Mouse (Mus musculus): ENCODE data around the gene D630045J12Rik. TPM values are rescaled to one million over a fixed set of nuclear protein-coding genes. Genes with fewer than 3 reads are reported as not detected.

The D630045J12Rik gene
- polyA plus RNA-seq, 1 experiment from 2014 or later, result 0.16 TPM

GRCm38 (mm10) chr6:38121843-38122242 is 132.0 kb downstream of the D630045J12Rik start:
- H3K27ac ChIP-seq, result no peak overlapping the region

GRCm38 (mm10) chr6:38120681-38121371 is 133.0 kb downstream of the D630045J12Rik start:
- WGBS (ENCODE audit: missing documents), result 78% methylated on average over 8 of the region's 9 CpGs
- H3K79me2 ChIP-seq (ENCODE audit: inconsistent target), result no peaks in the 10 kb centered on the region
- H3K27ac ChIP-seq, result no peak overlapping the region

More at GRCm38 (mm10) chr6:38121843-38122242, 132.0 kb downstream of the D630045J12Rik start:
- Histone ChIP-seq H3K36me3 (ENCODE audit: inconsistent target) (no peaks in the 10 kb centered on the region), H3K4me3 (ENCODE audit: inconsistent target) (no peak overlapping the region), H3K79me2 (ENCODE audit: inconsistent target) (no peaks in the 10 kb centered on the region)
- 81% methylated on average over 5 of the region's 5 CpGs for WGBS (ENCODE audit: missing documents)

GRCm38 (mm10) chr6:38118341-38118740 is 135.5 kb downstream of the D630045J12Rik start:
- Histone ChIP-seq H3K4me3 (ENCODE audit: inconsistent target) (no peak overlapping the region), H3K79me2 (ENCODE audit: inconsistent target) (no peaks in the 10 kb centered on the region), H3K27ac (no peak overlapping the region), H3K36me3 (ENCODE audit: inconsistent target) (no peaks in the 10 kb centered on the region)
- WGBS (ENCODE audit: missing documents), result 81% methylated on average over 6 of the region's 6 CpGs

More at GRCm38 (mm10) chr6:38120681-38121371, 133.0 kb downstream of the D630045J12Rik start:
- no peaks in the 10 kb centered on the region for H3K36me3 ChIP-seq (ENCODE audit: inconsistent target)
- no peak overlapping the region for H3K4me3 ChIP-seq (ENCODE audit: inconsistent target)

GRCm38 (mm10) chr6:38116107-38116770 is 137.6 kb downstream of the D630045J12Rik start:
- no peaks in the 10 kb centered on the region for H3K36me3 ChIP-seq (ENCODE audit: inconsistent target)
- WGBS (ENCODE audit: missing documents), result 90% methylated on average over 3 of the region's 4 CpGs
- no peak overlapping the region for H3K27ac ChIP-seq
- H3K79me2 ChIP-seq (ENCODE audit: inconsistent target), result no peaks in the 10 kb centered on the region
- no peak overlapping the region for H3K4me3 ChIP-seq (ENCODE audit: inconsistent target)

- H3K36me3 ChIP-seq (ENCODE audit: inconsistent target), result no peaks in the 10 kb centered on the region
- no peak overlapping the region for H3K4me3 ChIP-seq (ENCODE audit: inconsistent target)
- no peaks in the 10 kb centered on the region for H3K79me2 ChIP-seq (ENCODE audit: inconsistent target)
- no peak overlapping the region for H3K27ac ChIP-seq
- WGBS (ENCODE audit: missing documents), result 84% methylated on average over 9 of the region's 9 CpGs
Observed at GRCm38 (mm10) chr6:38110859-38111258, 142.9 kb downstream of the D630045J12Rik start.

DNA sequence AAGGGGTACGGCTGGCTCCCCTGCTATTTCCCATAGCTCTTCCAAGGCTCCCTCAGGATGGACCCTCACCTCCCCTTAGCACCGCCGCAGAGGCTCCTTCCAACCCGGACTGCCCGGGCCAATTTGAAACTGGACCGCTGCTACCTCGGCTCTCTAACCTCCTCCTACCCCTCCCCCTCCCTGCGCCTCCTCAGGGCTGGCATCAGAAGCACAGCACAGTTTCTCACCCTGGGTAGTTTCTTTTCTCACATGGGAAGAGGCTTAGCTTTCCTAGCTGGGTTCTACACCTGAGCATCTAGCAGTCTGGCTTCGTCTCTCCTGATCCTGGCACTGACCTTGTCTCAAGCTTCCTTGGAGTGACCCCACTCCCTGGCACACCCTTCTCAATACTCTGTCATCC is 143.9 kb downstream of the D630045J12Rik start:
- WGBS (ENCODE audit: missing documents), result 26% methylated on average over 9 of the region's 9 CpGs

DNA sequence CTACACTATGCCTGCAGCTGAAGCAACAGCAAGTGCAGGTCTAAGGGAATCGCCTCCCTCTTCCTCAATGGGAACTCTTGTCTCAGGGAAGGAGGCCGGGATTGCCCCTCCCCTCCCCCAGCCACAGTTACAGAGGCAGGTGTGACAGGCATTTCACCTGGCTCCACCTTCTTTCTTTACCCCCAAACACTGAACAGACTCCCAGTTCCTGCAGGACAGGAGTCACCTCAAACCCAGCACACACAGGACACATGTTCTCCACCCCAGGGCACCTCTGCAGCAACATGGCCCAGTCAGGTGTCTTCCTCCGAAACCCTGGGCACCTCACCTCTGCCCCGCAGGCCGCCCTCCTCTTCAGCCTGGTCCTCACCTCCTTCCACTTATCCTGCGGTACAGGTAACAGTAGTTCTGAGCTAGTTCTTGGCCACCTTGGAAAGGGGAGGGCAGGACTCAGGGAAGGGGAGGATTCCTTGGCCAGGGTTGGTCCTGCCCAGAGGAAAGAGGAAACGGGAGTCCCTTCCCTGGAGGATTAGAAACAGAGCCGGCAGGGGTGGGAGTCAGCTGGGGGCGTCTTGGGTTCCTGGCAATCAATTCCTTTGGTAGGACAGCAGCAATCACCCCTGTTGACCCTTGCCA is 144.5 kb downstream of the D630045J12Rik start, which contains the start of gene Tmem213:
Gene Tmem213, plus strand, starts transcription at position 96 of the 636 bp plus-strand sequence.
- H3K27ac ChIP-seq, result no peak within 1 kb of the TSS
- H3K36me3 ChIP-seq (ENCODE audit: inconsistent target), result no peaks in the 10 kb centered on the region
- no peaks in the 10 kb centered on the region for H3K79me2 ChIP-seq (ENCODE audit: inconsistent target)
- 56% methylated on average over 9 of the region's 9 CpGs for WGBS (ENCODE audit: missing documents)
- H3K4me3 ChIP-seq (ENCODE audit: inconsistent target), result no peak within 1 kb of the TSS

More for the DNA sequence above, 143.9 kb downstream of the D630045J12Rik start:
- no peak overlapping the region for H3K27ac ChIP-seq
- H3K79me2 ChIP-seq (ENCODE audit: inconsistent target), result no peaks in the 10 kb centered on the region
- H3K4me3 ChIP-seq (ENCODE audit: inconsistent target), result no peak overlapping the region
- no peaks in the 10 kb centered on the region for H3K36me3 ChIP-seq (ENCODE audit: inconsistent target)

DNA sequence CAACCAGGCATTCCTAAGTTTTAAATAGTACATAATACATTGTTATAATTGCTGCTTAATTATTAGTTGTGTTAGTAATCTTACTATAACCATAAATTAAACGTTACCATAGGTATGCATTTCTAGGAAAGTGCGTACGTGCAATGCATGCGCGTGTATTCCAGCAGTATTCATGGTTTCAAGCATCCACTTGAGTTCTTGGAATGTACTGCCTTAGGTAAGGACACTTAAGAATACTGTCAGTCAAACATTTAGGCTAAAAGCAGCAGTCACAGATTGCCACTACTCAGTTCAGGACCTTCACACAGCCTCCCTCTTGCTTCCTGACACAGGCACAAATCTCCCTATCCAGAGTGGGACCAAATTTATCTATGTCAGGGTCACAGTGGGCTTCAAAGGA is 145.4 kb downstream of the D630045J12Rik start:
- WGBS (ENCODE audit: missing documents), result 91% methylated on average over 5 of the region's 5 CpGs
- Histone ChIP-seq H3K4me3 (ENCODE audit: inconsistent target) (no peak overlapping the region), H3K27ac (no peak overlapping the region), H3K79me2 (ENCODE audit: inconsistent target) (no peaks in the 10 kb centered on the region), H3K36me3 (ENCODE audit: inconsistent target) (no peaks in the 10 kb centered on the region)

DNA sequence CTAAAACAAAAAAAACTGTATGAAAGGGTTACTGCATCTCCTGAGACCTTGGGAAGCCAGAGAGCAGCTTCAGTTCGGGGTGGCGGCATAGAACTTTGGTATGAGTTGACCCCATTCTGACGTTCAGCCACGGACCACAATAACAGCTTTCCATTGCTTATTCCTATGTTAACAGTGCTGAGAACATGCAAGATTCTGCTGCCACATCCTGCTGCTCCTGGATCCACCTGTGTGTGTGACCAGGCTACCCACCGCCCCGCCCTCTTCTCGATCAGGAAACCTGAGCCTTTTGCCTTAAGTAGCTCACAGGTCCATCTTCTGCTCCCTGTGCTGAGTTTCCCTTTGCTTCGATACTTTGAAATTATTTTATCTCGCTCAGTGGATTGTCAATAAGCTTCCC is 147.9 kb downstream of the D630045J12Rik start:
- H3K79me2 ChIP-seq (ENCODE audit: inconsistent target), result no peaks in the 10 kb centered on the region
- no peaks in the 10 kb centered on the region for H3K36me3 ChIP-seq (ENCODE audit: inconsistent target)
- 88% methylated on average over 9 of the region's 9 CpGs for WGBS (ENCODE audit: missing documents)
- no peak overlapping the region for H3K27ac ChIP-seq
- H3K4me3 ChIP-seq (ENCODE audit: inconsistent target), result no peak overlapping the region

- no peak overlapping the region for H3K27ac ChIP-seq
- H3K4me3 ChIP-seq (ENCODE audit: inconsistent target), result no peak overlapping the region
- WGBS (ENCODE audit: missing documents), result 73% methylated on average over 6 of the region's 6 CpGs
- H3K36me3 ChIP-seq (ENCODE audit: inconsistent target), result no peaks in the 10 kb centered on the region
- no peaks in the 10 kb centered on the region for H3K79me2 ChIP-seq (ENCODE audit: inconsistent target)
Observed at GRCm38 (mm10) chr6:38103775-38104174, 150.0 kb downstream of the D630045J12Rik start.

GRCm38 (mm10) chr6:38102216-38102795 is 151.5 kb downstream of the D630045J12Rik start:
- Histone ChIP-seq H3K4me3 (ENCODE audit: inconsistent target) (no peak overlapping the region), H3K27ac (no peak overlapping the region), H3K79me2 (ENCODE audit: inconsistent target) (no peaks in the 10 kb centered on the region), H3K36me3 (ENCODE audit: inconsistent target) (no peaks in the 10 kb centered on the region)
- 90% methylated on average over 7 of the region's 7 CpGs for WGBS (ENCODE audit: missing documents)

DNA sequence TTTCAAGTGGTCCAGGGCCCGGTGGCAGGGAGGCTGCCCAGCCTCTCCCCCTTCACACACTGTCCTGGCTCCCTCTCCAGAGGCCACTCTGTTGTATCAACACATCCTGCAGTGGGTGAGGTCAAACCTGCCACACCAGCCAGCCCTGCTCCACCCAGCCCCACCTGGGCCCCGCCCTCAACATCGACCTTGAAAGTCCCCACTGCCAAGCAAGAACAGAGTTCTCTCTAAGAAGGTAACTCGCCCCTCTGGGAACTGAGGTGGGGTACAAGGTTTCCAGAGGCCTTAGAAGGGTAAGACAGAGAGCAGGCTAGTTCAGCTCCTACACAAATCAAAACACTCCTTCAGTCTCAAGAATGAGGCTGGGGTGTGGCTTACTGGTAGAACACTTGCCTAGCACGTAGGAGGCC is 156.8 kb downstream of the D630045J12Rik start:
- WGBS (ENCODE audit: missing documents), result 64% methylated on average over 5 of the region's 5 CpGs
- no peak overlapping the region for H3K4me3 ChIP-seq (ENCODE audit: inconsistent target)

GRCm38 (mm10) chr6:38094701-38095100 is 159.1 kb downstream of the D630045J12Rik start:
- WGBS (ENCODE audit: missing documents), result 91% methylated on average over 10 of the region's 10 CpGs
- no peak overlapping the region for H3K27ac ChIP-seq
- no peak overlapping the region for H3K4me3 ChIP-seq (ENCODE audit: inconsistent target)
- no peaks in the 10 kb centered on the region for H3K79me2 ChIP-seq (ENCODE audit: inconsistent target)
- no peaks in the 10 kb centered on the region for H3K36me3 ChIP-seq (ENCODE audit: inconsistent target)

More for the DNA sequence above, 156.8 kb downstream of the D630045J12Rik start:
- no peak overlapping the region for H3K27ac ChIP-seq
- no peaks in the 10 kb centered on the region for H3K36me3 ChIP-seq (ENCODE audit: inconsistent target)
- H3K79me2 ChIP-seq (ENCODE audit: inconsistent target), result no peaks in the 10 kb centered on the region

- no peak overlapping the region for H3K27ac ChIP-seq
- no peaks in the 10 kb centered on the region for H3K79me2 ChIP-seq (ENCODE audit: inconsistent target)
- 90% methylated on average over 8 of the region's 8 CpGs for WGBS (ENCODE audit: missing documents)
- no peaks in the 10 kb centered on the region for H3K36me3 ChIP-seq (ENCODE audit: inconsistent target)
- H3K4me3 ChIP-seq (ENCODE audit: inconsistent target), result no peak overlapping the region
Observed at GRCm38 (mm10) chr6:38092539-38092938, 161.3 kb downstream of the D630045J12Rik start.
